Mouse (Mus musculus) bone marrow macrophage, adult 2 months (primary cell): Measurements from ENCODE around the gene Golga5.

Source experiments
- CTCF ChIP-seq: IDR thresholded peaks from 2 replicates; pipeline ENCODE4 v1.5.1; 2012; ENCODE audit warnings: low read depth, mild to moderate bottlenecking, low read length, moderate library complexity
- POLR2A ChIP-seq: IDR thresholded peaks from 2 replicates; pipeline ENCODE4 v1.6.1; 2012; ENCODE audit warnings: mild to moderate bottlenecking, low read depth, low read length, borderline replicate concordance

GRCm38 (mm10) chr12:102420168-102420890 is 48.6 kb upstream of the Golga5 start:
- TF ChIP-seq CTCF: no peak
- TF ChIP-seq POLR2A: no peak
